Comparison of ENCODE assay signal across 9 mouse cellular contexts in the genomic region with DNA sequence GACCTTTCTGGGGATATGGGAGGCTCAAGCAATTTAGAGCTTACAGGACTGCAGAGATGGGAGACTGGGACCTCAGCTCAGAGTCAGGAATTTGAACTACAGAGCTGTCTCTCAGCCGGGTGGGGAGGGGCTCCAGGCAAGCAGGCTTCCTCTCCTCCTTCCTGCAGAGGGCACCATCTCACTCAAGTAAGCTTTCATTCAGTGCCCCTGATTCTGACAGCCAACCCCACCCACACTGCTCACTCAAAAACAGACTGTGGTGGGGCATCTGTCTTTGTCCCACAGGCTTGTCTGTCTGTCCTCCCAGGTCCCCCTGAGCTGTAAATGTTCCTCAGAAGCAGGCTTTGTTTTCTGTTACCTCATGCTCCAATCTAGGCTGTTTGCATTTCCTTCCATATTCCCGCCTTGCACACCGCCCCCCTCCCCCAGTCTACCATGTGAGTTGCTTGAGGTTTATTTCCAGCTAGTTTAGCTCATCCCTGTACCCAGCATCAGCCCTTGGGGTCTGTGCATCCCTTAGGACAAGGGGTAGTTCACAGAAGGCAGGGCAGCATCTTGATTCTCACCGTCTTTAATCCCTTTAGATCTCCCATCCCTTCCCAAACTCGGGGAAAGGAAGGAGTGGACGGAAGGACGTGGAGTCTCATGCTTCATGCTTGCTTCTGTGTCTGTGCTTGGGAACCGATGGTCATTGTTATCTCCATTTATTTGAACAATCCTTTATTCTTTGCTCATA.
A peak's percentile ranks its signal among the peaks of the same experiment; 100 is the strongest.
DNase-seq lines count a peak whose midpoint lies in the region; ATAC-seq and TF ChIP-seq lines count a peak whose summit lies in the region.
"Had no signal": no experiment of that assay in that cellular context is flagged by ENCODE, and none has a peak within 500 bp of the region (broad histone marks: within the 10 kb centered on the region; RNA-seq: fewer than 3 reads in every experiment).

No protein-coding gene starts in this region.

- peaks cover 4% of the 10 kb centered on the region; the same call in 1 of the 2 replicates for H3K27me3 ChIP-seq in forebrain, embryonic 10.5 days (ENCODE audit: poor library complexity, severe bottlenecking)
- H3K27me3 ChIP-seq in hindbrain, embryonic 14.5 days (ENCODE audit: control insufficient read depth, insufficient read depth, low read length) = no peaks in the 10 kb centered on the region
- H3K27me3 ChIP-seq in liver, embryonic 13.5 days = no peaks in the 10 kb centered on the region
- H3K27me3 ChIP-seq in neural tube, embryonic 14.5 days (ENCODE audit: control insufficient read depth, insufficient read depth, low read length) = no peaks in the 10 kb centered on the region
- H3K27me3 ChIP-seq: liver, embryonic 15.5 days had no signal

- in situ Hi-C loops in ES-E14 (cut with MboI; ENCODE audit: low sequenced_read_pairs in 2 of 2, unreplicated experiment in 2 of 2) = no loop called here

- 50% methylated on average over 8 of the region's 8 CpGs for WGBS in forebrain, embryonic 10.5 days
- WGBS in hindbrain, embryonic 14.5 days = 49% methylated on average over 8 of the region's 8 CpGs
- 31% methylated on average over 8 of the region's 8 CpGs for WGBS in liver, embryonic 13.5 days (ENCODE audit: insufficient replicate concordance)
- WGBS in neural tube, embryonic 14.5 days = 46% methylated on average over 8 of the region's 8 CpGs

- no peak overlapping the region; the same call in 1 of the 2 replicates for H3K4me2 ChIP-seq in hindbrain, embryonic 14.5 days (replicated peaks)
- peak overlapping the region; percentile 45 for H3K4me2 ChIP-seq in liver, embryonic 13.5 days
- H3K4me2 ChIP-seq in neural tube, embryonic 14.5 days (ENCODE audit: low read depth, low read length) = 0 out of 2 replicates have a peak overlapping the region, but pooled peaks have one; percentile 0
- H3K4me2 ChIP-seq: liver, embryonic 15.5 days had no signal

- ATAC-seq in hindbrain, embryonic 14.5 days (ENCODE audit: low FRiP score) = peak; percentile 32; the same call in 1 of the 2 replicates
- ATAC-seq in liver, embryonic 13.5 days (ENCODE audit: low read depth) = no peak
- peak; percentile 60 for ATAC-seq in neural tube, embryonic 14.5 days (ENCODE audit: low read depth)

- H3K4me3 ChIP-seq in ES-E14 (ENCODE audit: insufficient read depth in 1 of 2, low read depth in 1 of 2, low read length in 2 of 2, poor library complexity in 1 of 2, severe bottlenecking in 1 of 2) = no peak overlapping the region
- H3K4me3 ChIP-seq in forebrain, embryonic 10.5 days = no peak overlapping the region; the same call in 1 of the 2 replicates
- no peak overlapping the region for H3K4me3 ChIP-seq in hindbrain, embryonic 14.5 days (replicated peaks; ENCODE audit: low read length)
- no peak overlapping the region; the same call in 1 of the 2 replicates for H3K4me3 ChIP-seq in liver, embryonic 13.5 days (replicated peaks)
- H3K4me3 ChIP-seq in neural tube, embryonic 14.5 days (ENCODE audit: low read depth, low read length) = no peak overlapping the region
- H3K4me3 ChIP-seq: liver, embryonic 15.5 days had no signal

- peaks cover 0 to 7% of the 10 kb centered on the region in 2 experiments; a peak in 2 of 4 replicates for H3K4me1 ChIP-seq in ES-E14 (ENCODE audit: control insufficient read depth in 2 of 2, insufficient read depth in 2 of 2, low read length in 2 of 2, poor library complexity in 1 of 2)
- H3K4me1 ChIP-seq in forebrain, embryonic 10.5 days = peaks cover 47% of the 10 kb centered on the region
- peaks cover 43% of the 10 kb centered on the region for H3K4me1 ChIP-seq in hindbrain, embryonic 14.5 days (replicated peaks; ENCODE audit: control insufficient read depth, insufficient read depth, low read length)
- 0 out of 2 replicates have a peak, but pooled peaks cover 4% of the 10 kb centered on the region for H3K4me1 ChIP-seq in liver, embryonic 13.5 days (replicated peaks)
- H3K4me1 ChIP-seq in neural tube, embryonic 14.5 days (ENCODE audit: control insufficient read depth, insufficient read depth, low read length) = peaks cover 36% of the 10 kb centered on the region

- no peaks in the 10 kb centered on the region for H3K36me3 ChIP-seq in ES-E14 (ENCODE audit: control insufficient read depth, insufficient read depth, low read length, poor library complexity, severe bottlenecking)
- no peaks in the 10 kb centered on the region for H3K36me3 ChIP-seq in forebrain, embryonic 10.5 days (replicated peaks)
- no peaks in the 10 kb centered on the region for H3K36me3 ChIP-seq in hindbrain, embryonic 14.5 days (replicated peaks; ENCODE audit: control insufficient read depth, insufficient read depth)
- H3K36me3 ChIP-seq in liver, embryonic 13.5 days = no peaks in the 10 kb centered on the region
- no peaks in the 10 kb centered on the region for H3K36me3 ChIP-seq in neural tube, embryonic 14.5 days (ENCODE audit: control insufficient read depth, insufficient read depth, low read length)
- H3K36me3 ChIP-seq: liver, embryonic 15.5 days had no signal

- peak; percentile 40 for DNase-seq in gastrocnemius, adult 18-20 months (ENCODE audit: low spot score)
- DNase-seq in gastrocnemius, postnatal 36 days = no peak
- DNase-seq in ES-E14 (ENCODE audit: low read depth, low spot score) = peak; percentile 45
- DNase-seq in forebrain, embryonic 10.5 days (ENCODE audit: extremely low spot score, low spot score) = no peak
- DNase-seq in hindbrain, embryonic 14.5 days (ENCODE audit: low spot score) = no peak
- DNase-seq in liver, embryonic 13.5 days = peak; percentile 7
- DNase-seq in layer of hippocampus, adult 9-10 months (ENCODE audit: low spot score) = no peak

- H3K9me3 ChIP-seq in ES-E14 (ENCODE audit: control insufficient read depth, insufficient read depth, low read depth, low read length) = no peaks in the 10 kb centered on the region
- H3K9me3 ChIP-seq in forebrain, embryonic 10.5 days = no peaks in the 10 kb centered on the region
- H3K9me3 ChIP-seq in hindbrain, embryonic 14.5 days (ENCODE audit: control insufficient read depth, low read length) = no peaks in the 10 kb centered on the region
- no peaks in the 10 kb centered on the region for H3K9me3 ChIP-seq in liver, embryonic 13.5 days (replicated peaks)
- H3K9me3 ChIP-seq in neural tube, embryonic 14.5 days (ENCODE audit: control insufficient read depth, low read length) = no peaks in the 10 kb centered on the region
- H3K9me3 ChIP-seq: liver, embryonic 15.5 days had no signal

- H3K9ac ChIP-seq in ES-E14 (ENCODE audit: insufficient read depth, low read depth, low read length, poor library complexity, severe bottlenecking) = peak overlapping the region; percentile 13; the same call in 1 of the 2 replicates
- H3K9ac ChIP-seq in hindbrain, embryonic 14.5 days = peak overlapping the region; percentile 29
- no peak overlapping the region for H3K9ac ChIP-seq in liver, embryonic 13.5 days
- no peak overlapping the region for H3K9ac ChIP-seq in neural tube, embryonic 14.5 days (replicated peaks; ENCODE audit: low read depth, low read length)
- H3K9ac ChIP-seq: liver, embryonic 15.5 days had no signal

- intact Hi-C loops in gastrocnemius, postnatal 36 days (cut with DNase I) = loop anchor here (2.0 to 5.0 kb wide), 2 partner anchors 49 to 231 kb away; no protein-coding TSS in a partner anchor

- H3K27ac ChIP-seq in ES-E14 (ENCODE audit: insufficient read depth, low read depth, low read length, poor library complexity, severe bottlenecking) = no peak overlapping the region
- H3K27ac ChIP-seq in forebrain, embryonic 10.5 days = 0 out of 2 replicates have a peak overlapping the region, but pooled peaks have one; percentile 53
- peak overlapping the region; percentile 22; the same call in 1 of the 2 replicates for H3K27ac ChIP-seq in hindbrain, embryonic 14.5 days
- H3K27ac ChIP-seq in liver, embryonic 13.5 days = no peak overlapping the region
- peak overlapping the region; percentile 2; the same call in 1 of the 2 replicates for H3K27ac ChIP-seq in neural tube, embryonic 14.5 days (ENCODE audit: low read depth, low read length)
- H3K27ac ChIP-seq: liver, embryonic 15.5 days had no signal

TF ChIP-seq in ES-E14, 5 proteins besides CTCF, POLR2A, EP300 and RAD21:
- TF ChIP-seq HCFC1 (IDR thresholded peaks at IDR 0.05; ENCODE audit: borderline replicate concordance, insufficient read depth, low read length) (no peak), ZNF384 (IDR thresholded peaks at IDR 0.05; ENCODE audit: low read depth, low read length) (no peak), CHD2 (IDR thresholded peaks at IDR 0.05; ENCODE audit: low read depth, low read length) (no peak), ZC3H11A (IDR thresholded peaks at IDR 0.05; ENCODE audit: borderline replicate concordance, low read depth, low read length) (no peak), MAFK (IDR thresholded peaks at IDR 0.05; ENCODE audit: insufficient read depth, low read depth, low read length) (no peak)

Comparison
In these comparisons a context has a peak if more than half of its experiments do, and no peak if none do; other contexts are left out.
1. DNase-seq: peak in gastrocnemius, adult 18-20 months (single experiment), ES-E14 (single experiment) and liver, embryonic 13.5 days (single experiment); none in gastrocnemius, postnatal 36 days (0 of 2), forebrain, embryonic 10.5 days (single experiment), hindbrain, embryonic 14.5 days (single experiment) and layer of hippocampus, adult 9-10 months (single experiment).
2. H3K27ac ChIP-seq: peak in forebrain, embryonic 10.5 days (single experiment), hindbrain, embryonic 14.5 days (single experiment) and neural tube, embryonic 14.5 days (single experiment); none in ES-E14 (single experiment) and liver, embryonic 13.5 days (single experiment).
3. H3K9ac ChIP-seq: peak in ES-E14 (single experiment) and hindbrain, embryonic 14.5 days (single experiment); none in liver, embryonic 13.5 days (single experiment) and neural tube, embryonic 14.5 days (single experiment).